Mouse (Mus musculus) liver, postnatal 0 days (tissue): ENCODE results near the gene Kcnq4.

Source experiments
- CTCF ChIP-seq: sonication (generic); IDR thresholded peaks from 2 replicates; pipeline ENCODE4 v1.5.1; 2016; ENCODE audit warnings: antibody characterized with exemption, low read depth
- EP300 ChIP-seq: IDR thresholded peaks from 2 replicates; pipeline ENCODE4 v1.6.1; 2016; ENCODE audit warnings: antibody characterized with exemption, low read depth, mild to moderate bottlenecking

DNA sequence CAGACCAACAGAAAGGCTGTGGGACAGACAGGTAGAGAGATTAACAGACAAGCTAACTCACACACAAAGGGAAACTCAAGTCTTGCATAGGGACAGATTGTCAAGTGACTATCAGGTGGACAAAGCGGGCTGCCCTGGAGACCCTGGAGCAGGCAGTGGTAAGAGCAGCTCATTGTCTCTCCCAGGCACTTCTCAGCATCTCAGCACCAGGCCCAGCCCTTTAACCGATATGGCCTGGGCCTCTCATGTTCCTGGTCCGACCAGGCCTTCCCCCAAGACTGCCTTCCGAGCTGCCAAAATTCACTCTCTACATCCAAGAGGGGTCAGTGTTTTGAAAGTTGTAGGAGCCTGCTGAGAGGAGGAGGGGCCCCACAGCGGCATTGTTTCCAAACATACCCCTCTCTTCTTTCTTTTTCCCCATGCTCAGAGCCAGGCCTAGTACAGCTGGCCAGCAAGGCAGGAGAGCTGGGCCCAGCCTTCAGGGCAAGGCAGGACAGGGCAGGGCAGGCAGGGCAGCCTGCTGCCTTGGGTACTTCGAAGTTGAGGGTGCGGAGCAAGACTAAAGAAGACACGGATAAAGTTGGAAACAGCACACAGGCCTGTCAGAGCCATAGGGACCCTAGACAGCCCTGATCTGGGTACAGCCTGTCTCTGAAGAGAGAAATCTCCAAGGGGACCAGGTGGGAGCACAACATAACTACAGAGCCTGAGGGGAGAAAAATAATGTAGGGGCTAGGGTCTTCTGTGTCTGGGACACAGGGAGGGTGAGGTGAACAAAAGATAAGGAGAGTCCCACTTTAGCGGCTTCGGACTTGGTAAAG is 2.5 kb downstream of the Kcnq4 start:
- 0 out of 2 replicates have a peak, but pooled peaks have one; percentile 1 for TF ChIP-seq CTCF
- TF ChIP-seq EP300 = no peak
